Mouse (Mus musculus) MEL (cell line): ENCODE measurements around the gene Nubp2.

Source experiments
- CTCF ChIP-seq, 3 experiments: IDR thresholded peaks in 2 of 3; conservative IDR thresholded peaks in 1 of 3; 2 replicates each; pipeline ENCODE4 v1.5.1; 2011 to 2012; ENCODE audit warnings: low read length in 3 of 3, low read depth in 2 of 3, mild to moderate bottlenecking in 2 of 3, improper control_type of control experiment in 1 of 3, inconsistent platforms in 1 of 3, mixed read lengths in 1 of 3, moderate library complexity in 1 of 3; ENCODE audit not compliant: control insufficient read depth in 1 of 3, insufficient read depth in 1 of 3, poor library complexity in 1 of 3, severe bottlenecking in 1 of 3
- ETS1 ChIP-seq: IDR thresholded peaks from 2 replicates; pipeline ENCODE4 v1.6.1; 2012; ENCODE audit warnings: low read depth, mild to moderate bottlenecking, inconsistent platforms, low read length, improper control_type of control experiment, moderate library complexity
- HCFC1 ChIP-seq: IDR thresholded peaks from 2 replicates; pipeline ENCODE4 v1.6.1; 2012; ENCODE audit warnings: low read depth, mild to moderate bottlenecking, inconsistent platforms, low read length, improper control_type of control experiment, moderate library complexity
- MAFK ChIP-seq: IDR thresholded peaks from 2 replicates; pipeline ENCODE4 v1.6.1; 2011; ENCODE audit warnings: low read depth, mild to moderate bottlenecking, low read length, improper control_type of control experiment, borderline replicate concordance
- NRF1 ChIP-seq: IDR thresholded peaks from 2 replicates; pipeline ENCODE4 v1.6.1; 2014; ENCODE audit warnings: low read depth, mild to moderate bottlenecking, inconsistent platforms, low read length, improper control_type of control experiment, moderate library complexity; ENCODE audit not compliant: poor library complexity, insufficient read depth, severe bottlenecking
- SMC3 ChIP-seq: IDR thresholded peaks from 2 replicates; pipeline ENCODE4 v1.6.1; 2011; ENCODE audit warnings: low read depth, low read length, improper control_type of control experiment
- TAL1 ChIP-seq: IDR thresholded peaks from 2 replicates; pipeline ENCODE4 v1.6.1; 2012; ENCODE audit warnings: mild to moderate bottlenecking, inconsistent platforms, low read length, moderate library complexity, mixed read lengths

- no peak for TF ChIP-seq NRF1
- TF ChIP-seq SMC3 = no peak
- no peak for TF ChIP-seq CTCF (IDR thresholded peaks at IDR 0.05 in 2 of 3, conservative IDR thresholded peaks at IDR 0.05 in 1 of 3; ENCODE audit: control insufficient read depth in 1 of 3, insufficient read depth in 1 of 3, low read depth in 2 of 3, low read length in 3 of 3, poor library complexity in 1 of 3, severe bottlenecking in 1 of 3)
- no peak for TF ChIP-seq ETS1
- no peak for TF ChIP-seq TAL1
- no peak for TF ChIP-seq MAFK
- TF ChIP-seq HCFC1 = no peak
Observed at GRCm38 (mm10) chr17:24899153-24899552, 13.0 kb upstream of the Nubp2 start.
